Mouse (Mus musculus) liver, postnatal 0 days (tissue): ENCODE data around the gene Ier2.

Source experiments
- CTCF ChIP-seq: sonication (generic); IDR thresholded peaks from 2 replicates; pipeline ENCODE4 v1.5.1; 2016; ENCODE audit warnings: antibody characterized with exemption, low read depth
- EP300 ChIP-seq: IDR thresholded peaks from 2 replicates; pipeline ENCODE4 v1.6.1; 2016; ENCODE audit warnings: antibody characterized with exemption, low read depth, mild to moderate bottlenecking

DNA sequence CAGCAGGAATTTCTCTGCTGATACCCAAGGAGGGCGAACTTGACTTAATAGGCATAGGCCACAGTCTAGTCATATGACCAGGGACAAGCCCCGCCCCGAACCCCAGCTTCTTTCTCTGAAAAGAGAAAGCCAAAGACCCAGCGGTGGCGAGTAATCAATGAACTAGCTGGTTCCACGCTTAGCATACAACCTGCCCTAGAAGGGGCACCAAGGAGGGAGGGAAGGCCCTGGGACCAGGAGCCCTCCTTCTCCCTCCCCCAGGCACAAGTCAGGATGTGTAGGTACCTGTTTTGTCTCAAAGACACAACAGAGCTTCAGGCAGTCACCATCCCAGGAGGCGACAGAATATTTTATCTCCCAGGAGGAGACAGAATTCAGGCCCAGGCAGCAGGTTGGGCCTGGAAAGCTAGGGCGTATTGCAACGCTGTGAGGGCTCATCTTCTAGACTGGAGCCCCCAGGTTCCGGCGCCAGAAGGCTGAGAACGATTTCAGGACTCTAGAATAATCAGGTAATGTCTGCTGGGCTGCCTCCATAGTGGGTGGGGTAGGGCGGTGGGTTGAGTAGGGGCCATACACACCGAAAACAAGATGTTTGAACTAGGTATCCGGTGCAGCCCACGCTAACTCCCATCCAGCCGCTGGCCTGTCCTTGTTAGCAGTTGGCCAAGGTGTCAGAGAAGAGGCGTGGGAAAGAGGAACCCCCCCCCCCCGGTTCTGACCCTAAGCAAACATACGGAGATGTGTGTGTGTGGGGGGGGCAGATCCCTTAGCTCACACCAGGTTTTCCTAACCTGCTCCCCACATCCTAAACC lies 23.7 kb upstream of the Ier2 start, which contains the start of gene Trmt1:
- TF ChIP-seq CTCF (no peak), EP300 (no peak)
